Mouse (Mus musculus) cerebellum, postnatal 4 days (tissue): ENCODE results near the gene Polr2f.

Experiments used
- DNase-seq, 2 experiments: peaks; one replicate each; pipeline ENCODE4 v3.0.0; 2022; ENCODE audit warnings: low spot score in 2 of 2, mixed read lengths in 1 of 2

Gene Polr2f

GRCm38 (mm10) chr15:79140866-79141565, at the start of gene Polr2f, which contains the start of gene 1700088E04Rik:
Gene Polr2f (plus strand): TSS chr15:79141009.
Gene 1700088E04Rik (minus strand): TSS chr15:79141253.
- DNase-seq, result peak; percentile 83 to 94

- no peak for DNase-seq
Observed at GRCm38 (mm10) chr15:79092284-79092683, 48.5 kb upstream of the Polr2f start.

GRCm38 (mm10) chr15:79093083-79093839, 47.5 kb upstream of the Polr2f start:
- no peak for DNase-seq

GRCm38 (mm10) chr15:79095483-79095882, 45.3 kb upstream of the Polr2f start:
- no peak for DNase-seq

GRCm38 (mm10) chr15:79096556-79096955, 44.3 kb upstream of the Polr2f start:
- no peak for DNase-seq

GRCm38 (mm10) chr15:79097135-79097534, 43.7 kb upstream of the Polr2f start:
- no peak for DNase-seq

GRCm38 (mm10) chr15:79097611-79098025, 43.2 kb upstream of the Polr2f start:
- DNase-seq, result peak; percentile 35 to 62

- DNase-seq, result no peak
Observed at GRCm38 (mm10) chr15:79098220-79098619, 42.6 kb upstream of the Polr2f start.

- DNase-seq, result no peak
Observed at GRCm38 (mm10) chr15:79098868-79099267, 41.9 kb upstream of the Polr2f start.

GRCm38 (mm10) chr15:79099456-79099855, 41.4 kb upstream of the Polr2f start:
- no peak for DNase-seq

- no peak for DNase-seq
Observed at GRCm38 (mm10) chr15:79100391-79100790, 40.4 kb upstream of the Polr2f start.

GRCm38 (mm10) chr15:79101531-79101930, 39.3 kb upstream of the Polr2f start:
- DNase-seq, result no peak

- DNase-seq, result no peak
Observed at GRCm38 (mm10) chr15:79103264-79103663, 37.5 kb upstream of the Polr2f start.

GRCm38 (mm10) chr15:79105804-79106203, 35.0 kb upstream of the Polr2f start:
- DNase-seq, result no peak

GRCm38 (mm10) chr15:79107966-79108365, 32.8 kb upstream of the Polr2f start:
- DNase-seq, result no peak

GRCm38 (mm10) chr15:79108421-79109320, 32.1 kb upstream of the Polr2f start, which contains the start of gene Micall1:
Gene Micall1 (plus strand): TSS chr15:79108898.
- DNase-seq, result peak in 1 of 2 experiments; percentile 61

- DNase-seq, result no peak
Observed at GRCm38 (mm10) chr15:79109321-79109934, 31.4 kb upstream of the Polr2f start.

GRCm38 (mm10) chr15:79110031-79110430, 30.8 kb upstream of the Polr2f start:
- no peak for DNase-seq

- DNase-seq, result no peak
Observed at GRCm38 (mm10) chr15:79110528-79110927, 30.3 kb upstream of the Polr2f start.

- DNase-seq, result no peak
Observed at GRCm38 (mm10) chr15:79111774-79112173, 29.0 kb upstream of the Polr2f start.

GRCm38 (mm10) chr15:79115276-79115675, 25.5 kb upstream of the Polr2f start:
- DNase-seq, result no peak
